Mouse (Mus musculus): ENCODE measurements around the gene Ubb. TPM values are rescaled to one million over a fixed set of nuclear protein-coding genes. Genes with fewer than 3 reads are reported as not detected.
A peak's percentile ranks its signal among the peaks of the same experiment; 100 is the strongest.
"Not testable (repeated sequence)": the region's sequence is repeated elsewhere in the genome, so short reads cannot be mapped to it uniquely, and the experiment has no call there.

Ubb gene
- total RNA-seq (2012; rRNA removed): 1,350 and 1,664 TPM in 2 replicates

DNA sequence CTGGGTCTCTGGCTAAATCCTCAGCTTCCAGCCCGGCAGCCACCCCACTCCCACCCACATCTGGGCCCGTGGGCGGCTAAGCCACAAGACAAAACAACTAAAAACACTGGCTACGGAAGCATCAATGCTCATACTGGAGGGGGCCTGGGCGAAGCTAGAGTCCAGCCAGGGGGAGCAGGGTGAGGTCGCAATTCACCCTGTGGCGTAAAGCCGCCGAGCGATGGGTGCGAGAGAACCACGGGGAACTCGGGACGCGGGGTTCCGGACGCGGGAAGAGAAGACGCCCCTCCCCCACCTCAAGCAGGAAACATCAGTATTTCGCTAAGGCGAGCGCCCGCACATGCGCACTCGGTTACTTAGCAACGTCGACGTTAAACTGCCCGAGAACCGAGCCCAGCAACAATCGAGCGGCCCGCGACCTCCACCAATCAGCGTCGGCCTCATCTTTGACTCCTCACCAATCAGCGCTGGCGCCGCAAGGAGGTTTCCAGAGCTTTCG, at the start of gene Ubb:
Gene Ubb, plus strand, starts transcription at position 445 of the 499 bp plus-strand sequence.
- H3K9me3 ChIP-seq (ENCODE audit: control insufficient read depth, insufficient read depth, low read depth, low read length): no peaks in the 10 kb centered on the region
- peak within 1 kb of the TSS; percentile 94 for H3K9ac ChIP-seq (ENCODE audit: insufficient read depth, low read depth, low read length, poor library complexity, severe bottlenecking)
- H3K27ac ChIP-seq (ENCODE audit: insufficient read depth, low read depth, low read length, poor library complexity, severe bottlenecking): peak within 1 kb of the TSS; percentile 98
- in situ Hi-C loops (cut with MboI; ENCODE audit: low sequenced_read_pairs in 2 of 2, unreplicated experiment in 2 of 2): no loop called here
- TF ChIP-seq MAFK (IDR thresholded peaks at IDR 0.05; ENCODE audit: insufficient read depth, low read depth, low read length): no peak
- no peak; the same call in 1 of the 2 replicates for TF ChIP-seq HCFC1 (IDR thresholded peaks at IDR 0.05; ENCODE audit: borderline replicate concordance, insufficient read depth, low read length)
- TF ChIP-seq ZNF384 (IDR thresholded peaks at IDR 0.05; ENCODE audit: low read depth, low read length): no peak
- TF ChIP-seq ZC3H11A (IDR thresholded peaks at IDR 0.05; ENCODE audit: borderline replicate concordance, low read depth, low read length): no peak
- TF ChIP-seq CHD2 (IDR thresholded peaks at IDR 0.05; ENCODE audit: low read depth, low read length): no peak
- peak; percentile 99 for DNase-seq (ENCODE audit: low read depth, low spot score)
- peaks cover 6% of the 10 kb centered on the region for H3K36me3 ChIP-seq (ENCODE audit: control insufficient read depth, insufficient read depth, low read length, poor library complexity, severe bottlenecking)
- H3K4me1 ChIP-seq (ENCODE audit: control insufficient read depth in 2 of 2, insufficient read depth in 2 of 2, low read length in 2 of 2, poor library complexity in 1 of 2): peaks cover 0 to 2% of the 10 kb centered on the region in 2 experiments; a peak in 1 of 4 replicates
- H3K4me3 ChIP-seq (ENCODE audit: insufficient read depth in 1 of 2, low read depth in 1 of 2, low read length in 2 of 2, poor library complexity in 1 of 2, severe bottlenecking in 1 of 2): peak within 1 kb of the TSS; percentile 83 to 95

DNA sequence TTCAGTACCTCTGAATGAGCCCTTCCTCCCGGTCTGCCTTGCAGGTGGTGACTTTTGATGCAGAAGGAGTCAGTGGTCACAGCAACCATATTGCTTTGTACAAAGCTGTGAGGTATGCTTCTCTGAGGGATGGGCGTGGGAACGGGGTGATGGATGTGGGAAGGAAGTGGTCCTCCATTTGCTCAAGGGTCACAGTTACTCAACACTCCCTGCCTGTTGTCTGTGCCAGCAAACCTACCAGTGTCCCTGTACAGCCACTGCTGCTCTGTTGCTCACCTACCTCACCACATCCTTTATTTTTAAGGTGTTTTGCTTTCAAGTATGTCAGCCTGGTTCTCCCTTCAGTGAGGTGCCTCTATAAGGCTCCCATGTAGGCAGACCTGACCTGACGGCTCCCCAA, 43.3 kb upstream of the Ubb start:
- peak overlapping the region; percentile 74 for H3K27ac ChIP-seq (ENCODE audit: insufficient read depth, low read depth, low read length, poor library complexity, severe bottlenecking)
- H3K9me3 ChIP-seq (ENCODE audit: control insufficient read depth, insufficient read depth, low read depth, low read length): peaks cover 2% of the 10 kb centered on the region; the same call in 1 of the 2 replicates
- H3K4me3 ChIP-seq (ENCODE audit: insufficient read depth in 1 of 2, low read depth in 1 of 2, low read length in 2 of 2, poor library complexity in 1 of 2, severe bottlenecking in 1 of 2): no peak overlapping the region
- H3K4me1 ChIP-seq (ENCODE audit: control insufficient read depth in 2 of 2, insufficient read depth in 2 of 2, low read length in 2 of 2, poor library complexity in 1 of 2): peaks cover 4 to 15% of the 10 kb centered on the region in 2 experiments; a peak in 3 of 4 replicates
- peaks cover 27% of the 10 kb centered on the region for H3K36me3 ChIP-seq (ENCODE audit: control insufficient read depth, insufficient read depth, low read length, poor library complexity, severe bottlenecking)
- in situ Hi-C loops (cut with MboI; ENCODE audit: low sequenced_read_pairs in 2 of 2, unreplicated experiment in 2 of 2): no loop called here
- TF ChIP-seq ZC3H11A (IDR thresholded peaks at IDR 0.05; ENCODE audit: borderline replicate concordance, low read depth, low read length) (no peak), ZNF384 (IDR thresholded peaks at IDR 0.05; ENCODE audit: low read depth, low read length) (no peak), CHD2 (IDR thresholded peaks at IDR 0.05; ENCODE audit: low read depth, low read length) (no peak), HCFC1 (IDR thresholded peaks at IDR 0.05; ENCODE audit: borderline replicate concordance, insufficient read depth, low read length) (no peak), MAFK (IDR thresholded peaks at IDR 0.05; ENCODE audit: insufficient read depth, low read depth, low read length) (no peak)
- no peak for DNase-seq (ENCODE audit: low read depth, low spot score)
- H3K9ac ChIP-seq (ENCODE audit: insufficient read depth, low read depth, low read length, poor library complexity, severe bottlenecking): no peak overlapping the region

GRCm38 (mm10) chr11:62508365-62508764, 42.6 kb upstream of the Ubb start:
- H3K36me3 ChIP-seq (ENCODE audit: control insufficient read depth, insufficient read depth, low read length, poor library complexity, severe bottlenecking): peaks cover 31% of the 10 kb centered on the region
- H3K27ac ChIP-seq (ENCODE audit: insufficient read depth, low read depth, low read length, poor library complexity, severe bottlenecking): peak overlapping the region; percentile 80
- H3K9me3 ChIP-seq (ENCODE audit: control insufficient read depth, insufficient read depth, low read depth, low read length); H3K4me3 ChIP-seq (ENCODE audit: insufficient read depth in 1 of 2, low read depth in 1 of 2, low read length in 2 of 2, poor library complexity in 1 of 2, severe bottlenecking in 1 of 2); in situ Hi-C loops (cut with MboI; ENCODE audit: low sequenced_read_pairs in 2 of 2, unreplicated experiment in 2 of 2); DNase-seq (ENCODE audit: low read depth, low spot score); H3K9ac ChIP-seq (ENCODE audit: insufficient read depth, low read depth, low read length, poor library complexity, severe bottlenecking): not testable (repeated sequence)
- H3K4me1 ChIP-seq (ENCODE audit: control insufficient read depth in 2 of 2, insufficient read depth in 2 of 2, low read length in 2 of 2, poor library complexity in 1 of 2): peaks cover 6 to 13% of the 10 kb centered on the region in 2 experiments; a peak in 2 of 4 replicates

GRCm38 (mm10) chr11:62508816-62509215, 42.2 kb upstream of the Ubb start:
- not testable (repeated sequence) for H3K9me3 ChIP-seq (ENCODE audit: control insufficient read depth, insufficient read depth, low read depth, low read length); H3K4me1 ChIP-seq (ENCODE audit: control insufficient read depth in 2 of 2, insufficient read depth in 2 of 2, low read length in 2 of 2, poor library complexity in 1 of 2)

GRCm38 (mm10) chr11:62509571-62509970, 41.4 kb upstream of the Ubb start:
- H3K36me3 ChIP-seq (ENCODE audit: control insufficient read depth, insufficient read depth, low read length, poor library complexity, severe bottlenecking): peaks cover 31% of the 10 kb centered on the region
- TF ChIP-seq MAFK (IDR thresholded peaks at IDR 0.05; ENCODE audit: insufficient read depth, low read depth, low read length) (no peak), ZNF384 (IDR thresholded peaks at IDR 0.05; ENCODE audit: low read depth, low read length) (no peak), HCFC1 (IDR thresholded peaks at IDR 0.05; ENCODE audit: borderline replicate concordance, insufficient read depth, low read length) (no peak), CHD2 (IDR thresholded peaks at IDR 0.05; ENCODE audit: low read depth, low read length) (no peak), ZC3H11A (IDR thresholded peaks at IDR 0.05; ENCODE audit: borderline replicate concordance, low read depth, low read length) (no peak)
- H3K9me3 ChIP-seq (ENCODE audit: control insufficient read depth, insufficient read depth, low read depth, low read length): peaks cover 2% of the 10 kb centered on the region; the same call in 1 of the 2 replicates
- in situ Hi-C loops (cut with MboI; ENCODE audit: low sequenced_read_pairs in 2 of 2, unreplicated experiment in 2 of 2): no loop called here
- no peak for DNase-seq (ENCODE audit: low read depth, low spot score)
- no peak overlapping the region for H3K4me3 ChIP-seq (ENCODE audit: insufficient read depth in 1 of 2, low read depth in 1 of 2, low read length in 2 of 2, poor library complexity in 1 of 2, severe bottlenecking in 1 of 2)
- peak overlapping the region; percentile 100 for H3K27ac ChIP-seq (ENCODE audit: insufficient read depth, low read depth, low read length, poor library complexity, severe bottlenecking)
- H3K9ac ChIP-seq (ENCODE audit: insufficient read depth, low read depth, low read length, poor library complexity, severe bottlenecking): no peak overlapping the region
- peaks cover 6 to 9% of the 10 kb centered on the region in 2 experiments; a peak in 2 of 4 replicates for H3K4me1 ChIP-seq (ENCODE audit: control insufficient read depth in 2 of 2, insufficient read depth in 2 of 2, low read length in 2 of 2, poor library complexity in 1 of 2)

More at GRCm38 (mm10) chr11:62508816-62509215, 42.2 kb upstream of the Ubb start:
- in situ Hi-C loops (cut with MboI; ENCODE audit: low sequenced_read_pairs in 2 of 2, unreplicated experiment in 2 of 2); H3K4me3 ChIP-seq (ENCODE audit: insufficient read depth in 1 of 2, low read depth in 1 of 2, low read length in 2 of 2, poor library complexity in 1 of 2, severe bottlenecking in 1 of 2); DNase-seq (ENCODE audit: low read depth, low spot score): not testable (repeated sequence)
- Histone ChIP-seq H3K9ac (ENCODE audit: insufficient read depth, low read depth, low read length, poor library complexity, severe bottlenecking) (peak overlapping the region; percentile 21; the same call in 1 of the 2 replicates), H3K27ac (ENCODE audit: insufficient read depth, low read depth, low read length, poor library complexity, severe bottlenecking) (peak overlapping the region; percentile 100), H3K36me3 (ENCODE audit: control insufficient read depth, insufficient read depth, low read length, poor library complexity, severe bottlenecking) (peaks cover 31% of the 10 kb centered on the region)
